Mouse (Mus musculus) B cell, adult 67 days (primary cell): ENCODE measurements around the gene Magea4. TPM values are rescaled to one million over a fixed set of nuclear protein-coding genes. Genes with fewer than 3 reads are reported as not detected.

Source experiments
- total RNA-seq, 2 experiments: library from RNA; stranded (reverse); gene quantifications; 4 replicates each; pipeline ENCODE4 v1.2.4; 2023

The Magea4 gene
- not detected for total RNA-seq

DNA sequence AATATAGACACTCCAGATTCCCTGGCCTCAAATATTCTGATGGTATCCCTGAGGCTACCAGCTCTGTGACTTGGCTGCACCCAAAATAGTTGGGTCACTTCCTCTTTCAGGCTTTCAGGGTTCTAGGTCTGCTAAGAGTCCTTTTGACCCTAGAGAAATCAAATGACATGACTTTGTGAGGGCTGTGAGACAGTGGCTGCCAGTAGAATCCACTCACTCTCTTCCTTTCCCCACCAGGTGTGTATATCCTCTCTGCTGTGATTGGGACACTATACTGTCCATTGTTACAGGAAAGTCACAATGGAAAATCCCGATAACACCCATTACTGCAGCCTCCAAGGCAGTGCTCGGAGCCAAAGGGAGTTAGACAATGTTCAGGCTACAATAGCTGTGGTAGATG lies at the start of gene Magea4:
Gene Magea4 (plus strand): TSS at position 301 of the 400 bp plus-strand sequence.

Other genes starting within 250 kb of the Magea4 start
- gene Fate1, start 249.0 kb upstream of the Magea4 start, total RNA-seq: not detected
- gene Cnga2, start 230.2 kb upstream of the Magea4 start, total RNA-seq: not detected
- gene Gabre, start 52.8 kb downstream of the Magea4 start, total RNA-seq: not detected
- gene Magea10, start 164.8 kb downstream of the Magea4 start, total RNA-seq: not detected